Mouse (Mus musculus) embryonic stem cell, embryonic (primary cell): ENCODE data around the gene Pigp.

Experiments
- CTCF ChIA-PET, 4 experiments: fragments of 300-600 bp in 2 of 4; fragments of 350-600 bp in 2 of 4; sonication (Branson Sonifier 250); formaldehyde crosslinking; loops; one replicate each; lab custom pipeline; 2022; ENCODE audit warnings: inconsistent platforms in 2 of 4; lab: Charles Lee
- POLR2A ChIA-PET, 4 experiments: fragments of 300-600 bp in 2 of 4; fragments of 350-600 bp in 2 of 4; sonication (Branson Sonifier 250); formaldehyde crosslinking; loops; one replicate each; lab custom pipeline; 2022; ENCODE audit warnings: antibody characterized with exemption in 4 of 4, inconsistent platforms in 1 of 4; lab: Charles Lee

The Pigp gene

GRCm38 (mm10) chr16:94371301-94371931 is at the start of gene Pigp:
Gene Pigp (minus strand): TSS chr16:94371842.
- CTCF ChIA-PET, result interaction anchor here in 1 of 4 experiments (0.6 to 1.2 kb wide), 3 partner anchors 10 to 1970 kb away, joined by 3 read pairs; no protein-coding TSS in a partner anchor
- POLR2A ChIA-PET, result interaction anchor here in 3 of 4 experiments (0.5 to 3.5 kb wide), 28 partner anchors 9 to 556 kb away, joined by 3 to 19 read pairs (median 4); partner anchors contain the start of genes Chaf1b (in 1 of the 3), Hlcs (in 1 of the 3) and Vps26c (in 1 of the 3)

- CTCF ChIA-PET, result interaction anchor here (0.5 to 1.6 kb wide), 10 partner anchors 8 to 1561 kb away, joined by 3 to 8 read pairs (median 3); no protein-coding TSS in a partner anchor
- POLR2A ChIA-PET, result interaction anchor here in 2 of 4 experiments (0.6 to 0.9 kb wide), 3 partner anchors 11 to 345 kb away, joined by 3 read pairs; no protein-coding TSS in a partner anchor
Measured at GRCm38 (mm10) chr16:94420498-94420897, 48.9 kb upstream of the Pigp start.

GRCm38 (mm10) chr16:94414151-94414550 is 42.5 kb upstream of the Pigp start:
- CTCF ChIA-PET, result no interaction called here
- POLR2A ChIA-PET, result no interaction called here

GRCm38 (mm10) chr16:94412760-94413159 is 41.1 kb upstream of the Pigp start:
- ChIA-PET POLR2A (interaction anchor here in 1 of 4 experiments (0.6 to 1.3 kb wide), 2 partner anchors 10 to 18 kb away, joined by 3 to 4 read pairs; no protein-coding TSS in a partner anchor), CTCF (no interaction called here)

- CTCF ChIA-PET, result interaction anchor here in 1 of 4 experiments (0.8 kb wide), 1 partner anchor 9 kb away, joined by 3 read pairs; no protein-coding TSS in a partner anchor
Measured at GRCm38 (mm10) chr16:94412198-94412597, 40.6 kb upstream of the Pigp start.

GRCm38 (mm10) chr16:94411287-94411686 is 39.6 kb upstream of the Pigp start:
- POLR2A ChIA-PET, result interaction anchor here in 1 of 4 experiments (1.3 to 1.5 kb wide), 2 partner anchors 17 to 41 kb away, joined by 3 to 4 read pairs; partner anchors contain the start of gene Ttc3
- CTCF ChIA-PET, result interaction anchor here in 1 of 4 experiments (1.2 kb wide), 1 partner anchor 9 kb away, joined by 3 read pairs; no protein-coding TSS in a partner anchor

More at GRCm38 (mm10) chr16:94412198-94412597, 40.6 kb upstream of the Pigp start:
- POLR2A ChIA-PET, result interaction anchor here in 1 of 4 experiments (1.3 to 1.5 kb wide), 2 partner anchors 18 to 42 kb away, joined by 3 to 4 read pairs; partner anchors contain the start of gene Ttc3

GRCm38 (mm10) chr16:94402185-94402584 is 30.5 kb upstream of the Pigp start:
- CTCF ChIA-PET, result interaction anchor here in 1 of 4 experiments (0.6 kb wide), 1 partner anchor 8 kb away, joined by 3 read pairs; no protein-coding TSS in a partner anchor

GRCm38 (mm10) chr16:94401636-94402035 is 30.0 kb upstream of the Pigp start:
- ChIA-PET POLR2A (interaction anchor here in 1 of 4 experiments (1.1 to 1.7 kb wide), 2 partner anchors 30 to 47 kb away, joined by 7 read pairs; partner anchors contain the start of gene Pigp), CTCF (interaction anchor here in 1 of 4 experiments (0.6 kb wide), 1 partner anchor 8 kb away, joined by 3 read pairs; no protein-coding TSS in a partner anchor)

More at GRCm38 (mm10) chr16:94402185-94402584, 30.5 kb upstream of the Pigp start:
- POLR2A ChIA-PET, result interaction anchor here in 1 of 4 experiments (0.6 to 1.7 kb wide), 3 partner anchors 31 to 206 kb away, joined by 3 to 7 read pairs (median 7); partner anchors contain the start of gene Pigp

- POLR2A ChIA-PET, result interaction anchor here in 1 of 4 experiments (1.3 kb wide), 1 partner anchor 16 kb away, joined by 3 read pairs; no protein-coding TSS in a partner anchor
- CTCF ChIA-PET, result no interaction called here
Measured at GRCm38 (mm10) chr16:94399141-94399540, 27.5 kb upstream of the Pigp start.

- POLR2A ChIA-PET, result no interaction called here
- CTCF ChIA-PET, result no interaction called here
Measured at GRCm38 (mm10) chr16:94396641-94397040, 25.0 kb upstream of the Pigp start.

GRCm38 (mm10) chr16:94395051-94395450 is 23.4 kb upstream of the Pigp start:
- ChIA-PET CTCF (no interaction called here), POLR2A (interaction anchor here in 2 of 4 experiments (1.0 to 1.8 kb wide), 4 partner anchors 12 to 25 kb away, joined by 3 to 8 read pairs (median 3); partner anchors contain the start of genes Pigp (in 1 of the 2) and Ttc3 (in 1 of the 2))

GRCm38 (mm10) chr16:94392299-94392698 is 20.7 kb upstream of the Pigp start:
- POLR2A ChIA-PET, result no interaction called here
- CTCF ChIA-PET, result no interaction called here

- POLR2A ChIA-PET, result interaction anchor here in 1 of 4 experiments (1.5 kb wide), 1 partner anchor 9 kb away, joined by 6 read pairs; no protein-coding TSS in a partner anchor
- CTCF ChIA-PET, result no interaction called here
Measured at GRCm38 (mm10) chr16:94387690-94388089, 16.0 kb upstream of the Pigp start.

- ChIA-PET CTCF (interaction anchor here in 1 of 4 experiments (0.6 kb wide), 1 partner anchor 124 kb away, joined by 3 read pairs; no protein-coding TSS in a partner anchor), POLR2A (interaction anchor here in 2 of 4 experiments (0.6 to 3.2 kb wide), 8 partner anchors 11 to 186 kb away, joined by 3 to 8 read pairs (median 3); partner anchors contain the start of genes Pigp (in 2 of the 2) and Ttc3 (in 1 of the 2))
Measured at GRCm38 (mm10) chr16:94383277-94383676, 11.6 kb upstream of the Pigp start.

- POLR2A ChIA-PET, result interaction anchor here in 2 of 4 experiments (0.8 to 2.9 kb wide), 6 partner anchors 7 to 477 kb away, joined by 3 to 9 read pairs (median 6); partner anchors contain the start of genes Pigp (in 1 of the 2) and Ttc3 (in 1 of the 2)
- CTCF ChIA-PET, result no interaction called here
Measured at GRCm38 (mm10) chr16:94379386-94379785, 7.7 kb upstream of the Pigp start.

- ChIA-PET POLR2A (interaction anchor here (0.6 to 3.5 kb wide), 25 partner anchors 13 to 769 kb away, joined by 3 to 19 read pairs (median 3); partner anchors contain the start of genes Hlcs (in 2 of the 4), Chaf1b (in 1 of the 4) and Morc3 (in 1 of the 4)), CTCF (interaction anchor here in 1 of 4 experiments (0.6 to 1.2 kb wide), 2 partner anchors 419 to 1971 kb away, joined by 3 read pairs; no protein-coding TSS in a partner anchor)
Measured at GRCm38 (mm10) chr16:94370915-94371300, 734 bp downstream of the Pigp start.

GRCm38 (mm10) chr16:94370173-94370914 is 1.3 kb downstream of the Pigp start, which contains the start of gene Ttc3:
Gene Ttc3 (plus strand): TSS chr16:94370618.
- CTCF ChIA-PET, result interaction anchor here in 2 of 4 experiments (1.2 kb wide), 2 partner anchors 16 to 57 kb away, joined by 3 read pairs; partner anchors contain the start of gene Hlcs (in 1 of the 2)
- POLR2A ChIA-PET, result interaction anchor here (0.6 to 3.5 kb wide), 28 partner anchors 10 to 770 kb away, joined by 3 to 19 read pairs (median 4); partner anchors contain the start of genes Hlcs (in 2 of the 4) and Morc3 (in 1 of the 4)
